Mouse (Mus musculus) T-helper 1 cell (primary cell): ENCODE results near the gene Zfp969.
"Not testable (repeated sequence)": the region's sequence is repeated elsewhere in the genome, so short reads cannot be mapped to it uniquely, and the experiment has no call there.

ENCODE experiments used
- in situ Hi-C: fragments of 300-600 bp; cut with MboI, MseI; formaldehyde crosslinking; loops from one replicate; pipeline ENCODE4 v1.15.1; 2025; ENCODE audit warnings: high pct_unique_total_duplicates

The Zfp969 gene

DNA sequence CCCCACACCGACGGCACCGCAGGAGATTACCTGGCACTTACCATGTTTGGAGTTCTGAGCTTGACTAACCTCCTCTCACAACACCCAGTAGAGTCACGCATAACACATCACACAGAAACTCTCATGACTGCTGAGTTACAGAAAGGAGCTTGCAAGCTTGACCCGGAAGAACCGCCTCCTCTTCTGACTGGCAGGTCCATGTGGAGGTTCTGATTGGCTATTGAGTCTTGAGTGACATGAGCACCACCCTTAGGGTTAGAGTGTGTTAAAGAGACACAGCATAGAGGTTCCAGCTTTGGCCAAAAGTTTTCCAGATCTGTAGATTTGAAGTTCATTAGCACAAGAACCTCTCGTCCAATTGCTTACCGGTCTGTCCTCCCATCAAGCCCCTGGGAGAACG lies at the start of gene Zfp969:
Zfp969 (minus strand) TSS at position 101 of the 400 bp plus-strand sequence.
- in situ Hi-C loops, result not testable (repeated sequence)

DNA sequence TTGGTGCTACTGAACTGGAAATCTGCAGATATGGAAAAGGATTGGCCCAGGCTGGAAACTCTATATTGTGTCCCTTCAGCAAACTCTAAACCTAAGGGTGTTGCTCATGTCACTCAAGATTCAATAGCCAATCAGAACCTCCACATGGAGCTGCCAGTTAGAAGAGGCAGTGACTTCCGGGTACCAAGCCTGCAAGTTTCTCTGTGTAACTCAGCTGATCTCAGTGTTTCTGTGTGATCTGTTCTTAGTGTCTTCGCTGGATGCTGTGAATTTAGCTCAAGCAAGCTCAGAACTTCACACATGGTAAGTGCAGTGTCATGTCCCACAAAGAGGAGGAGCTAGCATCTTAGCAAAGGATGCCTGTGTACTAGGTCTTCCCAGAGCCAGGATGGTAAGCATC lies 37.8 kb upstream of the Zfp969 start, which contains the start of gene Gm2007:
Gm2007 (plus strand) TSS at position 301 of the 400 bp plus-strand sequence.
- in situ Hi-C loops, result loop anchor here (25.0 kb wide), 1 partner anchor 1471 kb away; the partner anchor contains the start of gene Gm14410

DNA sequence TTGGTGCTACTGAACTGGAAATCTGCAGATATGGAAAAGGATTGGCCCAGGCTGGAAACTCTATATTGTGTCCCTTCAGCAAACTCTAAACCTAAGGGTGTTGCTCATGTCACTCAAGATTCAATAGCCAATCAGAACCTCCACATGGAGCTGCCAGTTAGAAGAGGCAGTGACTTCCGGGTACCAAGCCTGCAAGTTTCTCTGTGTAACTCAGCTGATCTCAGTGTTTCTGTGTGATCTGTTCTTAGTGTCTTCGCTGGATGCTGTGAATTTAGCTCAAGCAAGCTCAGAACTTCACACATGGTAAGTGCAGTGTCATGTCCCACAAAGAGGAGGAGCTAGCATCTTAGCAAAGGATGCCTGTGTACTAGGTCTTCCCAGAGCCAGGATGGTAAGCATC lies 59.8 kb downstream of the Zfp969 start, which contains the start of gene Gm11007:
Gm11007 (plus strand) TSS at position 301 of the 400 bp plus-strand sequence.
- in situ Hi-C loops, result loop anchor here (10.0 kb wide), 1 partner anchor 1061 kb away; the partner anchor contains the start of gene Gm14305
